Mouse (Mus musculus): ENCODE measurements around the gene Phactr4.

The Phactr4 gene

GRCm38 (mm10) chr4:132332880-132333279, 89.4 kb downstream of the Phactr4 start:
- DNase-seq (ENCODE audit: low spot score): no peak

- DNase-seq (ENCODE audit: low spot score): no peak
These were observed 90.3 kb downstream of the Phactr4 start for GRCm38 (mm10) chr4:132331960-132332359.

GRCm38 (mm10) chr4:132329835-132330354, 92.4 kb downstream of the Phactr4 start:
- DNase-seq (ENCODE audit: low spot score): no peak

GRCm38 (mm10) chr4:132329115-132329834, 93.0 kb downstream of the Phactr4 start, which contains the start of gene Trnau1ap:
Trnau1ap (minus strand) TSS chr4:132329538.
- DNase-seq (ENCODE audit: low spot score): peak; percentile 70

- DNase-seq (ENCODE audit: low spot score): no peak
These were observed 93.8 kb downstream of the Phactr4 start for GRCm38 (mm10) chr4:132328391-132328982.

GRCm38 (mm10) chr4:132326481-132326880, 95.8 kb downstream of the Phactr4 start:
- no peak for DNase-seq (ENCODE audit: low spot score)

GRCm38 (mm10) chr4:132315711-132316110, 106.6 kb downstream of the Phactr4 start:
- DNase-seq (ENCODE audit: low spot score): no peak

GRCm38 (mm10) chr4:132312627-132313026, 109.7 kb downstream of the Phactr4 start:
- DNase-seq (ENCODE audit: low spot score): no peak

- no peak for DNase-seq (ENCODE audit: low spot score)
These were observed 110.5 kb downstream of the Phactr4 start for GRCm38 (mm10) chr4:132311801-132312200.

GRCm38 (mm10) chr4:132311209-132311608, 111.1 kb downstream of the Phactr4 start:
- no peak for DNase-seq (ENCODE audit: low spot score)

- DNase-seq (ENCODE audit: low spot score): no peak
These were observed 112.3 kb downstream of the Phactr4 start for GRCm38 (mm10) chr4:132309849-132310472.

GRCm38 (mm10) chr4:132309140-132309848, 113.0 kb downstream of the Phactr4 start:
- no peak for DNase-seq (ENCODE audit: low spot score)

GRCm38 (mm10) chr4:132308437-132309139, 113.7 kb downstream of the Phactr4 start:
- peak; percentile 80 for DNase-seq (ENCODE audit: low spot score)

- DNase-seq (ENCODE audit: low spot score): no peak
These were observed 116.3 kb downstream of the Phactr4 start for GRCm38 (mm10) chr4:132306004-132306403.

All from ovary, postnatal 10 days (tissue).